Mouse (Mus musculus) inflammation-experienced regulatory T-cells, adult 6 months (primary cell): Measurements from ENCODE around the gene Lrrc9. TPM values are rescaled to one million over a fixed set of nuclear protein-coding genes. Genes with fewer than 3 reads are reported as not detected.
A peak's percentile ranks its signal among the peaks of the same experiment; 100 is the strongest.

Experiments
- ATAC-seq: one replicate; pipeline ENCODE4 v1.8.0; 2017
- polyA plus RNA-seq, 3 experiments: library from polyadenylated mRNA; unstranded; fragments of 100-300 nt; shearing (Covaris generic); gene quantifications; one replicate each; pipeline ENCODE4 v1.2.1; 2017

The Lrrc9 gene
- polyA plus RNA-seq, 3 experiments from 2014 or later = not detected

GRCm38 (mm10) chr12:72476773-72477450, 35.2 kb downstream of the Lrrc9 start:
- no peak for ATAC-seq

GRCm38 (mm10) chr12:72482226-72482625, 40.6 kb downstream of the Lrrc9 start:
- no peak for ATAC-seq

- ATAC-seq = no peak
Measured at GRCm38 (mm10) chr12:72484872-72485271, 43.2 kb downstream of the Lrrc9 start.

- ATAC-seq = no peak
Measured at GRCm38 (mm10) chr12:72487498-72487897, 45.8 kb downstream of the Lrrc9 start.

GRCm38 (mm10) chr12:72489995-72490394, 48.3 kb downstream of the Lrrc9 start:
- ATAC-seq = no peak

- ATAC-seq = no peak
Measured at GRCm38 (mm10) chr12:72491063-72491719, 49.5 kb downstream of the Lrrc9 start.

GRCm38 (mm10) chr12:72496866-72497600, 55.4 kb downstream of the Lrrc9 start:
- ATAC-seq = no peak

GRCm38 (mm10) chr12:72509606-72510005, 67.9 kb downstream of the Lrrc9 start:
- ATAC-seq = no peak

GRCm38 (mm10) chr12:72515446-72515845, 73.8 kb downstream of the Lrrc9 start:
- no peak for ATAC-seq

- no peak for ATAC-seq
Measured at GRCm38 (mm10) chr12:72518114-72518728, 76.6 kb downstream of the Lrrc9 start.

- no peak for ATAC-seq
Measured at GRCm38 (mm10) chr12:72519352-72519751, 77.7 kb downstream of the Lrrc9 start.

GRCm38 (mm10) chr12:72519855-72520254, 78.2 kb downstream of the Lrrc9 start:
- no peak for ATAC-seq

GRCm38 (mm10) chr12:72520645-72521044, 79.0 kb downstream of the Lrrc9 start:
- peak; percentile 71 for ATAC-seq

GRCm38 (mm10) chr12:72525588-72525987, 83.9 kb downstream of the Lrrc9 start:
- no peak for ATAC-seq

- no peak for ATAC-seq
Measured at GRCm38 (mm10) chr12:72532303-72532702, 90.6 kb downstream of the Lrrc9 start.

GRCm38 (mm10) chr12:72533986-72534385, 92.3 kb downstream of the Lrrc9 start:
- ATAC-seq = no peak

GRCm38 (mm10) chr12:72535599-72535998, 93.9 kb downstream of the Lrrc9 start:
- no peak for ATAC-seq

- ATAC-seq = peak; percentile 99
Measured at GRCm38 (mm10) chr12:72536021-72536597, 94.4 kb downstream of the Lrrc9 start, which contains the start of gene Pcnx4. TSS of gene Pcnx4 (plus strand) at chr12:72536383.

GRCm38 (mm10) chr12:72538571-72538970, 96.9 kb downstream of the Lrrc9 start:
- no peak for ATAC-seq

GRCm38 (mm10) chr12:72554347-72554746, 112.7 kb downstream of the Lrrc9 start:
- no peak for ATAC-seq

GRCm38 (mm10) chr12:72564281-72564795, 122.7 kb downstream of the Lrrc9 start:
- ATAC-seq = no peak
